Mouse (Mus musculus) heart, postnatal 0 days (tissue): Measurements from ENCODE around the gene Faf1.

Experiments
- CTCF ChIP-seq: IDR thresholded peaks from 2 replicates; pipeline ENCODE4 v1.5.1; 2016; ENCODE audit warnings: antibody characterized with exemption, control low read depth, low read depth
- EP300 ChIP-seq: IDR thresholded peaks from 2 replicates; pipeline ENCODE4 v1.6.1; 2016; ENCODE audit warnings: antibody characterized with exemption, low read depth

DNA sequence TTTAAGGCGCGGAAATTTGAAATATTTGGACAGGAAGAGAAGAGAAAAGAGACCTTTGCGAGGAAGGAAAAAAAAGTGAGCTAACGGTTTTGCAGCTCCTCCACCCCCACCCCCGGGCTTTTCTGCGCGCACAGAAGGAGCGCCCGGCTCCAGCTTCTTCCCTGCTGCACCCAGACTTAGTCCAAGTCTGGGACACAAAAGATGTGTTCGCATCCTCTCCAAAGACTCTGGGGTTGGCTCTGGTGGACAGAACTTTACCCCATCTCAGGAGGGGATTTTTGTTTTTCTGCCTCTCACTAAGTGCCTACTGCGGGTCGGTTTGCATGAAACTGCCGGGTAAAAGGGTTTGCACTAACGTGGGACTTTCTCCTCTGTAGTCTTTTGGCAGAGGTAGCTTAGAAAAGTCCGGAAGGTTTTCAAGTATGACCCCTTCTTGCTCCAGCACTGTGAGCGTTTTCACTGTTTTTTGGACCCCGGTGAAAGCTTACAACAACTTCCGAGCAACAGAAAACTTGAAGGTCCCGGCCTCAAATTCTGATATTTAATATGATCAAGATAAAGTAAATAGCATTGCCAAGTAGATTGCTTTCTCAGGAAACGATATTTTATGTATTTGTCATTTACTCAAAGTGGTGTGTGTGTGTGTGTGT lies 18.4 kb upstream of the Faf1 start:
- TF ChIP-seq CTCF (no peak), EP300 (no peak)
